Mouse (Mus musculus) brain, embryonic 14.5 days (tissue): ENCODE measurements at regions not wholly inside any gene's neighbourhood (a gene's known extent, or its start where the extent isn't known, plus 50 kb on each side); places are given as distances from the start of the nearest gene placed in this dataset.

Experiments
- CTCF ChIP-seq: fragments of 200-500 bp; IDR thresholded peaks from 2 replicates; pipeline ENCODE4 v1.5.1; 2012; ENCODE audit warnings: inconsistent platforms, mild to moderate bottlenecking, moderate library complexity, borderline replicate concordance; ENCODE audit not compliant: insufficient read depth, insufficient read length; ENCODE audit errors: extremely low read depth
- POLR2A ChIP-seq: fragments of 200-500 bp; IDR thresholded peaks from 2 replicates; pipeline ENCODE4 v1.6.1; 2012; ENCODE audit warnings: mild to moderate bottlenecking, inconsistent platforms, borderline replicate concordance; ENCODE audit not compliant: poor library complexity, insufficient read depth, insufficient read length, severe bottlenecking; ENCODE audit errors: extremely low read depth

DNA sequence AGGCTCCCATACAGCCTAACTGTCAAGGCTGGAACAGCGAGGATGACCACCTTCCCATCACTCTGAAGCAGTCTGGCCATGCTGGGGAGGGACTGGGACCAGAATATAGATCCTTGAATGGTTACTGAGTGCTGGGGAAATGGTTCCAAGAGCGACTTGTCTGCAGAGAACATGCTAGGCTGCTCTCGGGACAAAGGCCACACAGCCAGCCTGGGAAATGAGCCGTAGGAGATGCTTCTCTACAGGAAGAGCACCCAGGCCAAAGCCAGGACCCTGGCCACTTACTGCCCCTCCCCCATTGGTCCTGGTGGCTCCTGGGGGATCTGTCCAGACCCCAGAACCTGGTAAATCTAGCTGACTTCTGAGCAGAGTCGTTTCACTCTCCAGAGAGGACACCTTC is 170.8 kb upstream of the A530016L24Rik start:
- TF ChIP-seq CTCF, result no peak
- TF ChIP-seq POLR2A, result no peak
